Mouse (Mus musculus) right cerebral cortex, postnatal 14 days (tissue): ENCODE data around the gene Zmiz1.

Experiments used
- DNase-seq: peaks from one replicate; pipeline ENCODE4 v3.0.0; 2022

The Zmiz1 gene

GRCm38 (mm10) chr14:25474017-25474416 lies 15.0 kb downstream of the Zmiz1 start:
- DNase-seq = no peak

- DNase-seq = no peak
Observed at GRCm38 (mm10) chr14:25474732-25475131, 15.7 kb downstream of the Zmiz1 start.

- no peak for DNase-seq
Observed at GRCm38 (mm10) chr14:25476048-25476447, 17.1 kb downstream of the Zmiz1 start.

- no peak for DNase-seq
Observed at GRCm38 (mm10) chr14:25476453-25476852, 17.5 kb downstream of the Zmiz1 start.

GRCm38 (mm10) chr14:25477268-25477667 lies 18.3 kb downstream of the Zmiz1 start:
- no peak for DNase-seq

- DNase-seq = no peak
Observed at GRCm38 (mm10) chr14:25478257-25478656, 19.3 kb downstream of the Zmiz1 start.

- DNase-seq = no peak
Observed at GRCm38 (mm10) chr14:25478755-25479154, 19.8 kb downstream of the Zmiz1 start.

GRCm38 (mm10) chr14:25479841-25480252 lies 20.9 kb downstream of the Zmiz1 start:
- no peak for DNase-seq

GRCm38 (mm10) chr14:25480443-25480842 lies 21.5 kb downstream of the Zmiz1 start:
- no peak for DNase-seq

GRCm38 (mm10) chr14:25480916-25481666 lies 22.1 kb downstream of the Zmiz1 start:
- DNase-seq = no peak

- DNase-seq = no peak
Observed at GRCm38 (mm10) chr14:25481667-25482331, 22.8 kb downstream of the Zmiz1 start.

GRCm38 (mm10) chr14:25482404-25482803 lies 23.4 kb downstream of the Zmiz1 start:
- DNase-seq = no peak

- no peak for DNase-seq
Observed at GRCm38 (mm10) chr14:25483285-25483684, 24.3 kb downstream of the Zmiz1 start.

- no peak for DNase-seq
Observed at GRCm38 (mm10) chr14:25484049-25484448, 25.1 kb downstream of the Zmiz1 start.

- no peak for DNase-seq
Observed at GRCm38 (mm10) chr14:25486220-25486619, 27.2 kb downstream of the Zmiz1 start.

- no peak for DNase-seq
Observed at GRCm38 (mm10) chr14:25486742-25487469, 27.9 kb downstream of the Zmiz1 start.

- DNase-seq = no peak
Observed at GRCm38 (mm10) chr14:25487470-25487955, 28.5 kb downstream of the Zmiz1 start.

- DNase-seq = no peak
Observed at GRCm38 (mm10) chr14:25488097-25488613, 29.2 kb downstream of the Zmiz1 start.

- DNase-seq = no peak
Observed at GRCm38 (mm10) chr14:25489336-25490078, 30.5 kb downstream of the Zmiz1 start.

GRCm38 (mm10) chr14:25491961-25492360 lies 33.0 kb downstream of the Zmiz1 start:
- no peak for DNase-seq

GRCm38 (mm10) chr14:25492567-25493279 lies 33.7 kb downstream of the Zmiz1 start:
- no peak for DNase-seq
